Mouse (Mus musculus) heart, postnatal 0 days (tissue): ENCODE measurements at regions not wholly inside any gene's neighbourhood (a gene's known extent, or its start where the extent isn't known, plus 50 kb on each side); places are given as distances from the start of the nearest gene placed in this dataset.

Experiments used
- CTCF ChIP-seq: IDR thresholded peaks from 2 replicates; pipeline ENCODE4 v1.5.1; 2016; ENCODE audit warnings: antibody characterized with exemption, control low read depth, low read depth
- EP300 ChIP-seq: IDR thresholded peaks from 2 replicates; pipeline ENCODE4 v1.6.1; 2016; ENCODE audit warnings: antibody characterized with exemption, low read depth

GRCm38 (mm10) chr4:64184986-64185385 is 138.2 kb upstream of the Tnc start:
- TF ChIP-seq EP300 (no peak), CTCF (no peak)
